Mouse (Mus musculus) hindbrain, embryonic 13.5 days (tissue): ENCODE measurements around the gene Eln. TPM values are rescaled to one million over a fixed set of nuclear protein-coding genes. Genes with fewer than 3 reads are reported as not detected.

Source experiments
- ATAC-seq: fragments of 200-750 bp; cut with Nextera tagmentation; 2 replicates; pipeline ENCODE4 v1.8.0; 2017; ENCODE audit warnings: moderate TSS enrichment; ENCODE audit not compliant: low FRiP score
- H3K27ac ChIP-seq: fragments of 300-500 bp; sonication (generic); 2 replicates; pipeline ENCODE4 v1.5.1; 2015; ENCODE audit warnings: inconsistent platforms, mild to moderate bottlenecking, moderate library complexity
- H3K27me3 ChIP-seq: fragments of 300-500 bp; sonication (generic); 2 replicates; pipeline ENCODE4 v1.6.1; 2015; ENCODE audit warnings: mild to moderate bottlenecking, inconsistent platforms
- H3K36me3 ChIP-seq: fragments of 300-500 bp; sonication (generic); 2 replicates; pipeline ENCODE4 v1.6.1; 2015; ENCODE audit warnings: mild to moderate bottlenecking, inconsistent platforms
- H3K4me1 ChIP-seq: fragments of 300-500 bp; sonication (generic); replicated peaks from 2 replicates; pipeline ENCODE4 v1.6.1; 2015; ENCODE audit warnings: inconsistent platforms
- H3K4me2 ChIP-seq: fragments of 300-500 bp; sonication (generic); 2 replicates; pipeline ENCODE4 v1.6.1; 2015; ENCODE audit warnings: inconsistent platforms, mild to moderate bottlenecking, moderate library complexity
- H3K4me3 ChIP-seq: fragments of 300-500 bp; sonication (generic); 2 replicates; pipeline ENCODE4 v1.5.1; 2015; ENCODE audit warnings: mild to moderate bottlenecking, inconsistent platforms
- H3K9ac ChIP-seq: fragments of 300-500 bp; sonication (generic); 2 replicates; pipeline ENCODE4 v1.6.1; 2015; ENCODE audit warnings: mild to moderate bottlenecking, inconsistent platforms
- H3K9me3 ChIP-seq: fragments of 300-500 bp; sonication (generic); 2 replicates; pipeline ENCODE4 v1.6.1; 2016; ENCODE audit warnings: inconsistent platforms
- WGBS: fragments of 180-500 bp; shearing (Covaris S2); methylation state at CpG from one replicate; pipeline ENCODE4 v1.1.7; 2015; 5-methylcytosine and 5-hydroxymethylcytosine counted together
- polyA plus RNA-seq: library from polyadenylated mRNA; unstranded; fragments of >200 nt; fragmentation: Nextera tagmentation; extraction: Ambion mirVana; gene quantifications from 2 replicates; pipeline ENCODE4 v1.2.1, GENCODE M21; 2015

Eln gene
- polyA plus RNA-seq, 1 experiment from 2014 or later, result 5.7 TPM

GRCm38 (mm10) chr5:134763326-134763725 is 16.2 kb upstream of the Eln start:
- Histone ChIP-seq H3K4me3 (no peak overlapping the region), H3K4me1 (0 out of 2 replicates have a peak, but pooled peaks cover 3% of the 10 kb centered on the region), H3K27ac (no peak overlapping the region), H3K27me3 (no peaks in the 10 kb centered on the region), H3K4me2 (no peak overlapping the region), H3K9ac (no peak overlapping the region), H3K36me3 (no peaks in the 10 kb centered on the region), H3K9me3 (no peaks in the 10 kb centered on the region)
- WGBS, result 81% methylated on average over 9 of the region's 9 CpGs
- no peak for ATAC-seq

GRCm38 (mm10) chr5:134761409-134762124 is 14.4 kb upstream of the Eln start:
- H3K4me3 ChIP-seq, result no peak overlapping the region
- H3K27me3 ChIP-seq, result no peaks in the 10 kb centered on the region
- H3K27ac ChIP-seq, result no peak overlapping the region
- no peak overlapping the region for H3K9ac ChIP-seq
- H3K4me1 ChIP-seq, result peaks cover 3% of the 10 kb centered on the region; the same call in 1 of the 2 replicates
- H3K4me2 ChIP-seq, result no peak overlapping the region
- no peaks in the 10 kb centered on the region for H3K36me3 ChIP-seq
- 72% methylated on average over 18 of the region's 18 CpGs for WGBS
- no peak for ATAC-seq
- H3K9me3 ChIP-seq, result no peaks in the 10 kb centered on the region

GRCm38 (mm10) chr5:134756031-134756430 is 8.9 kb upstream of the Eln start:
- no peaks in the 10 kb centered on the region for H3K36me3 ChIP-seq
- H3K4me3 ChIP-seq, result no peak overlapping the region
- peaks cover 2% of the 10 kb centered on the region; the same call in 1 of the 2 replicates for H3K4me1 ChIP-seq
- H3K27me3 ChIP-seq, result no peaks in the 10 kb centered on the region
- no peak for ATAC-seq
- no peaks in the 10 kb centered on the region for H3K9me3 ChIP-seq
- no peak overlapping the region for H3K4me2 ChIP-seq
- no peak overlapping the region for H3K27ac ChIP-seq
- 34% methylated on average over 13 of the region's 13 CpGs for WGBS
- no peak overlapping the region for H3K9ac ChIP-seq

DNA sequence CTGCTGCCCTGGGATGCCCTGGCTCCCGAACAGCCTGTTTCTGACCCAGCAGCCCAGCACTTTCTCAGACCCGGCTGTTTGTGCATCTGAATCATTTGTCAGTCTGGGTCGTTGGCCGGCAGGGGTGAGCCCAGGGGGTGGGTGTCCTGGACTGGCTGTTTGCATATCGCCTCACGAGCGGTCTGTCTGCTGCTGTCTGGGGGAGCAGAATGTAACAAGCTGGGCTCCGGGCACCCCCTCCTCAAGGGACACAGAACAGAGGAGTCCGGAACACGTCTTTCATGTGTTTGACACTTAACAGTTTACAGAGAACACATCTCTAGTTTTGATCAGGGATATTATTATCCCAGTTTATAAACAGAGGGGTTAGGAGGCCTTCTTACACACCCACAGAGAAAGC is 7.0 kb upstream of the Eln start:
- no peaks in the 10 kb centered on the region for H3K9me3 ChIP-seq
- 0 out of 2 replicates have a peak, but pooled peaks cover 2% of the 10 kb centered on the region for H3K27me3 ChIP-seq
- ATAC-seq, result no peak
- H3K36me3 ChIP-seq, result no peaks in the 10 kb centered on the region
- no peak overlapping the region for H3K4me2 ChIP-seq
- H3K4me1 ChIP-seq, result peaks cover 2% of the 10 kb centered on the region; the same call in 1 of the 2 replicates
- H3K27ac ChIP-seq, result no peak overlapping the region
- no peak overlapping the region for H3K4me3 ChIP-seq
- WGBS, result 54% methylated on average over 10 of the region's 10 CpGs
- no peak overlapping the region for H3K9ac ChIP-seq

- Histone ChIP-seq H3K27me3 (peaks cover 10% of the 10 kb centered on the region), H3K4me2 (no peak overlapping the region), H3K9ac (no peak overlapping the region), H3K4me1 (peaks cover 14% of the 10 kb centered on the region), H3K27ac (no peak overlapping the region), H3K9me3 (no peaks in the 10 kb centered on the region), H3K36me3 (no peaks in the 10 kb centered on the region), H3K4me3 (no peak overlapping the region)
- ATAC-seq, result no peak
- WGBS, result 83% methylated on average over 7 of the region's 7 CpGs
Measured at GRCm38 (mm10) chr5:134750469-134750868, 3.3 kb upstream of the Eln start.

DNA sequence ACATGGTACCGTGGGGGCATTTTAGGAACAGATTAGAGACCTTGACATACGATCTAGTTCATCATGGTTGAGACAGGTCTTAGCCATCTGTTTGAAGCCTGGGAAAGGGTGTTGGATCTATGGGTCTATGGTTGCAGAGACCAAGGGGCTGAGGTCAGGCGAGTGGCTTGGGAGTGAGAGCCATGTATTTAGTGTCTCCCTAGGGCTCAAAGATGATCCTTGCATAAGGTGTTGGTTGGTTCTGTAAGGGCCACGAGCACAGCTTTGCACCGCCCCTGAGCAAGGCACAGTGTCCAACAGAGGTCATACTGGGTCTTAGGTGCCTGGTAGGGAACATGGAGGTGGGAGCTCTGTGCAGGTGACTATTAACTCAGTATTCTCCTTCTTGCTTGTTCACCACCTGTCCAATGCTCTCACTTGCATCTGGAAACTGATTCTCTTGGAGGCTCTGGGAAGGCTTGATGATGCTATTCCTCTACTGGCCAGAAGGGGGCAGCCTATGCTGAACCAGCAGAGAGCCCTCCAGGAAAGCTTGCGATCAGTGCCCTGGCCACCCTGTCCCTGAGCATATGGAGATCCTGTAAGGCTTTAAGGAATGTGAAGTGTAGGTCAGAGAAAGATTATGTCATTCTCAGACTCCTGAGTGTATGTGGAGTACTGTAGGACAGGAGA is 960 bp upstream of the Eln start:
- Histone ChIP-seq H3K27me3 (peaks cover 13% of the 10 kb centered on the region), H3K4me2 (peak overlapping the region; percentile 72), H3K27ac (no peak overlapping the region), H3K9me3 (no peaks in the 10 kb centered on the region), H3K4me1 (peaks cover 14% of the 10 kb centered on the region), H3K9ac (no peak overlapping the region), H3K36me3 (no peaks in the 10 kb centered on the region), H3K4me3 (0 out of 2 replicates have a peak overlapping the region, but pooled peaks have one; percentile 47)
- 59% methylated on average over 6 of the region's 6 CpGs for WGBS
- peak; percentile 38 for ATAC-seq

GRCm38 (mm10) chr5:134747512-134747893 is 380 bp upstream of the Eln start:
- peak; percentile 81 for ATAC-seq
- Histone ChIP-seq H3K4me3 (peak overlapping the region; percentile 47), H3K27me3 (peaks cover 15% of the 10 kb centered on the region), H3K27ac (peak overlapping the region; percentile 48; the same call in 1 of the 2 replicates), H3K4me1 (peaks cover 16% of the 10 kb centered on the region), H3K9me3 (no peaks in the 10 kb centered on the region), H3K9ac (peak overlapping the region; percentile 56; the same call in 1 of the 2 replicates), H3K4me2 (peak overlapping the region; percentile 72), H3K36me3 (no peaks in the 10 kb centered on the region)
- WGBS, result 12% methylated on average over 4 of the region's 11 CpGs

GRCm38 (mm10) chr5:134746201-134746600 is 922 bp downstream of the Eln start:
- Histone ChIP-seq H3K4me3 (no peak overlapping the region), H3K4me2 (no peak overlapping the region), H3K36me3 (no peaks in the 10 kb centered on the region), H3K4me1 (peaks cover 24% of the 10 kb centered on the region), H3K9ac (no peak overlapping the region), H3K9me3 (no peaks in the 10 kb centered on the region), H3K27ac (no peak overlapping the region), H3K27me3 (peaks cover 20% of the 10 kb centered on the region)
- 86% methylated on average over 10 of the region's 10 CpGs for WGBS
- ATAC-seq, result no peak

GRCm38 (mm10) chr5:134745801-134746200 is 1.3 kb downstream of the Eln start:
- Histone ChIP-seq H3K4me1 (peaks cover 28% of the 10 kb centered on the region), H3K9me3 (no peaks in the 10 kb centered on the region), H3K27me3 (peaks cover 20% of the 10 kb centered on the region), H3K4me3 (no peak overlapping the region), H3K36me3 (no peaks in the 10 kb centered on the region), H3K4me2 (no peak overlapping the region), H3K27ac (no peak overlapping the region), H3K9ac (no peak overlapping the region)
- WGBS, result 88% methylated on average over 3 of the region's 3 CpGs
- no peak for ATAC-seq

DNA sequence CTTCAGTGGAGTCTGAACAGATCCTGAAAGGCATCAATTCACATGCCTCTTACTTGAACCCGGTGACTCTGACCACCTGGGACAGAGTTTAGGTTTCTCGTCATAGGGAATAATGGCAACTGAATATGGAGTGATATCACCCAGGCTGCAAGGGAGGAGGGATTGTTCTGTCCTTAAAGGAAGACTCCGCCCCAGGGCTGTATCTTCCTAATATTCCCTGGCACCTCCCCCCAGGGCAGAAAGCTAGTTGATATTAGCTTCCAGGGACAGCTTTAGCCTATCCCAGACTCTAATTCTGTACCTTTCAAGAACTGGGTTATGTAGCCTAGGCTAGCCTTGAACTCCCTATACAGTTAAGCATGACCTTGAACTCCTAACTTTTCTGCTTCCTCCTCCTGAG is 2.1 kb downstream of the Eln start:
- no peak overlapping the region for H3K9ac ChIP-seq
- no peaks in the 10 kb centered on the region for H3K36me3 ChIP-seq
- peaks cover 20% of the 10 kb centered on the region for H3K27me3 ChIP-seq
- 95% methylated on average over 3 of the region's 3 CpGs for WGBS
- no peak for ATAC-seq
- peaks cover 36% of the 10 kb centered on the region for H3K4me1 ChIP-seq
- no peak overlapping the region for H3K4me3 ChIP-seq
- no peaks in the 10 kb centered on the region for H3K9me3 ChIP-seq
- H3K4me2 ChIP-seq, result no peak overlapping the region
- no peak overlapping the region for H3K27ac ChIP-seq

GRCm38 (mm10) chr5:134743991-134744390 is 3.1 kb downstream of the Eln start:
- Histone ChIP-seq H3K9me3 (no peaks in the 10 kb centered on the region), H3K9ac (no peak overlapping the region), H3K4me2 (no peak overlapping the region), H3K36me3 (no peaks in the 10 kb centered on the region), H3K27ac (no peak overlapping the region), H3K4me1 (peaks cover 37% of the 10 kb centered on the region), H3K4me3 (no peak overlapping the region), H3K27me3 (peaks cover 17% of the 10 kb centered on the region)
- 58% methylated on average over 12 of the region's 12 CpGs for WGBS
- ATAC-seq, result no peak

DNA sequence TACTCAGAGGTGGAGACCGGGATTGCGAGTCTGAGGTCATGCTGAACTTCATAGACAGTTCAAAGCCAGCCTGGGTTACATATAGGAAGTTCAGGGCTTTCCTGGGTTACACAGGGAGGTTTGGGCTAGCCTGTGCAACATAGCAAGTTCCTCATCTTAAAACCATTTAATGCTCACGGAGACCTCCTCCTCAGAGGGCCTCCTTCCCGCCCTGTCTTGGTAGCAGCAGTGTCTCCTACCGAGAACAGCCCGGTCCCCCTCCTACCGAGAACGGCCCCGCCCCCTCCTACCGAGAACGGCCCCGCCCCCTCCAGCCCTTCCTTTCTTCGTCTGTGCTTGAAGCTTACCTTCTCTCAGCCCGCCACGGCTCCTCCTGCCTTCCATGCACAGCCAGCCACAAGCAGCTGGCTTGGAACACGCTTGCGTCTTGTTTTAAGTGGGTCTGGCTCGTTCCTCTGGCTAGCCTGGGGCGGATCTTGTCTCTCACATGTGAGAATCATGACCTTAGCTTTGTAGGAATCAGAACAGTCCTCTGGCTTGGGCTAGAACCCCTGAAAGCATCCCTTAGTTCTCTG is 4.8 kb downstream of the Eln start:
- Histone ChIP-seq H3K9ac (no peak overlapping the region), H3K27ac (no peak overlapping the region), H3K9me3 (no peaks in the 10 kb centered on the region), H3K4me3 (no peak overlapping the region), H3K4me1 (peaks cover 29% of the 10 kb centered on the region), H3K4me2 (no peak overlapping the region), H3K36me3 (no peaks in the 10 kb centered on the region), H3K27me3 (peaks cover 17% of the 10 kb centered on the region)
- WGBS, result 10% methylated on average over 19 of the region's 19 CpGs
- no peak for ATAC-seq
